Mouse (Mus musculus) ES-E14 (cell line): ENCODE measurements at regions not wholly inside any gene's neighbourhood (a gene's known extent, or its start where the extent isn't known, plus 50 kb on each side); places are given as distances from the start of the nearest gene placed in this dataset.

Experiments used
- DNase-seq: peaks from one replicate; pipeline ENCODE4 v3.0.0-alpha.2; 2013; ENCODE audit warnings: low read depth, low spot score
- H3K27ac ChIP-seq: 2 replicates; pipeline ENCODE4 v1.5.1; 2012; ENCODE audit warnings: low read depth, mild to moderate bottlenecking, low read length, moderate library complexity, mixed read lengths; ENCODE audit not compliant: poor library complexity, insufficient read depth, severe bottlenecking
- H3K36me3 ChIP-seq: 2 replicates; pipeline ENCODE4 v1.6.1; 2012; ENCODE audit warnings: mild to moderate bottlenecking, low read length, moderate library complexity, mixed read lengths; ENCODE audit not compliant: control insufficient read depth, poor library complexity, insufficient read depth, severe bottlenecking
- H3K4me1 ChIP-seq, 2 experiments: fragments of 150-350 bp in 1 of 2; sonication (generic) in 1 of 2; 2 replicates each; pipeline ENCODE4 v1.6.1; 2012; ENCODE audit warnings: low read length in 2 of 2, mild to moderate bottlenecking in 1 of 2, mixed read lengths in 1 of 2; ENCODE audit not compliant: control insufficient read depth in 2 of 2, insufficient read depth in 2 of 2, poor library complexity in 1 of 2
- H3K4me3 ChIP-seq, 2 experiments: fragments of 150-350 bp in 1 of 2; sonication (generic) in 1 of 2; 2 replicates each; pipeline ENCODE4 v1.5.1; 2012; ENCODE audit warnings: low read length in 2 of 2, low read depth in 1 of 2, mild to moderate bottlenecking in 1 of 2, mixed read lengths in 1 of 2; ENCODE audit not compliant: insufficient read depth in 1 of 2, poor library complexity in 1 of 2, severe bottlenecking in 1 of 2
- H3K9ac ChIP-seq: 2 replicates; pipeline ENCODE4 v1.6.1; 2012; ENCODE audit warnings: low read depth, mild to moderate bottlenecking, low read length, mixed read lengths; ENCODE audit not compliant: poor library complexity, insufficient read depth, severe bottlenecking
- H3K9me3 ChIP-seq: fragments of 150-350 bp; sonication (generic); 2 replicates; pipeline ENCODE4 v1.6.1; 2012; ENCODE audit warnings: low read depth, mild to moderate bottlenecking, low read length; ENCODE audit not compliant: control insufficient read depth, insufficient read depth
- CHD2 ChIP-seq: IDR thresholded peaks from 2 replicates; pipeline ENCODE4 v1.6.1; 2014; ENCODE audit warnings: mild to moderate bottlenecking, low read depth, low read length, inconsistent platforms
- HCFC1 ChIP-seq: IDR thresholded peaks from 2 replicates; pipeline ENCODE4 v1.6.1; 2012; ENCODE audit warnings: low read length, inconsistent platforms, borderline replicate concordance; ENCODE audit not compliant: insufficient read depth
- MAFK ChIP-seq: IDR thresholded peaks from 2 replicates; pipeline ENCODE4 v1.6.1; 2014; ENCODE audit warnings: mild to moderate bottlenecking, low read depth, low read length, inconsistent platforms; ENCODE audit not compliant: insufficient read depth
- ZC3H11A ChIP-seq: IDR thresholded peaks from 2 replicates; pipeline ENCODE4 v1.6.1; 2012; ENCODE audit warnings: low read depth, mild to moderate bottlenecking, inconsistent platforms, low read length, borderline replicate concordance
- ZNF384 ChIP-seq: IDR thresholded peaks from 2 replicates; pipeline ENCODE4 v1.6.1; 2012; ENCODE audit warnings: low read depth, low read length, inconsistent platforms
- in situ Hi-C, 2 experiments: fragments of 600-800 bp; cut with MboI; formaldehyde crosslinking; loops; one replicate each; pipeline ENCODE4 v1.15.1; 2025; ENCODE audit warnings: low sequenced_read_pairs in 2 of 2, inconsistent platforms in 1 of 2; ENCODE audit not compliant: unreplicated experiment in 2 of 2

- no peaks in the 10 kb centered on the region for H3K4me1 ChIP-seq
- no peaks in the 10 kb centered on the region for H3K9me3 ChIP-seq
- H3K4me3 ChIP-seq, result no peak overlapping the region
- H3K27ac ChIP-seq, result no peak overlapping the region
- in situ Hi-C loops, result no loop called here
- no peak overlapping the region for H3K9ac ChIP-seq
- no peaks in the 10 kb centered on the region for H3K36me3 ChIP-seq
- DNase-seq, result no peak
- no peak for TF ChIP-seq HCFC1
- TF ChIP-seq MAFK, result peak; percentile 36; the same call in 1 of the 2 replicates
Observed at GRCm38 (mm10) chr19:36227418-36228160, 107.7 kb upstream of the Ankrd1 start.

- no peak for TF ChIP-seq CHD2
- no peak for TF ChIP-seq HCFC1
- TF ChIP-seq ZC3H11A, result no peak
- TF ChIP-seq ZNF384, result no peak
- TF ChIP-seq MAFK, result no peak
- H3K4me3 ChIP-seq, result no peak overlapping the region
- H3K9me3 ChIP-seq, result no peaks in the 10 kb centered on the region
- no peak for DNase-seq
- no peaks in the 10 kb centered on the region for H3K36me3 ChIP-seq
- in situ Hi-C loops, result no loop called here
- H3K27ac ChIP-seq, result no peak overlapping the region
- H3K9ac ChIP-seq, result no peak overlapping the region
- no peaks in the 10 kb centered on the region for H3K4me1 ChIP-seq
Observed at GRCm38 (mm10) chr19:36229315-36229714, 109.4 kb upstream of the Ankrd1 start.

- Histone ChIP-seq H3K36me3 (no peaks in the 10 kb centered on the region), H3K9ac (no peak overlapping the region), H3K4me3 (no peak overlapping the region), H3K4me1 (peaks cover 0 to 1% of the 10 kb centered on the region in 2 experiments; a peak in 1 of 4 replicates), H3K27ac (no peak overlapping the region), H3K9me3 (no peaks in the 10 kb centered on the region)
- no peak for DNase-seq
- no peak for TF ChIP-seq CHD2
- TF ChIP-seq HCFC1, result no peak
- no peak for TF ChIP-seq MAFK
- TF ChIP-seq ZNF384, result no peak
- TF ChIP-seq ZC3H11A, result no peak
- in situ Hi-C loops, result no loop called here
Observed at GRCm38 (mm10) chr19:36229941-36230340, 110.0 kb upstream of the Ankrd1 start.

GRCm38 (mm10) chr19:36235131-36235530, 113.0 kb upstream of the Pcgf5 start:
- Histone ChIP-seq H3K36me3 (no peaks in the 10 kb centered on the region), H3K9ac (no peak overlapping the region), H3K27ac (no peak overlapping the region), H3K4me3 (no peak overlapping the region), H3K4me1 (peaks cover 0 to 1% of the 10 kb centered on the region in 2 experiments; a peak in 1 of 4 replicates), H3K9me3 (no peaks in the 10 kb centered on the region)
- no peak for TF ChIP-seq ZNF384
- no peak for TF ChIP-seq ZC3H11A
- no peak for TF ChIP-seq CHD2
- no peak for TF ChIP-seq HCFC1
- no peak for TF ChIP-seq MAFK
- no peak for DNase-seq
- in situ Hi-C loops, result no loop called here
